Mouse (Mus musculus) heart, postnatal 0 days (tissue): ENCODE measurements around the gene Prkg1. TPM values are rescaled to one million over a fixed set of nuclear protein-coding genes. Genes with fewer than 3 reads are reported as not detected.

Experiments
- ATAC-seq: fragments of 200-750 bp; cut with Nextera tagmentation; 2 replicates; pipeline ENCODE4 v1.8.0; 2017; ENCODE audit warnings: low read depth, moderate number of reproducible peaks, moderate library complexity; ENCODE audit not compliant: insufficient read depth
- DNase-seq: peaks from one replicate; pipeline ENCODE4 v3.0.0-alpha.2; 2016; ENCODE audit warnings: low spot score
- H3K27ac ChIP-seq: fragments of 300-500 bp; sonication (generic); 2 replicates; pipeline ENCODE4 v1.5.1; 2014; ENCODE audit warnings: low read depth, mild to moderate bottlenecking
- H3K27me3 ChIP-seq: fragments of 300-500 bp; sonication (generic); 2 replicates; pipeline ENCODE4 v1.6.1; 2014; ENCODE audit warnings: low read length, mixed read lengths; ENCODE audit not compliant: control insufficient read depth, insufficient read depth
- H3K36me3 ChIP-seq: fragments of 300-500 bp; sonication (generic); replicated peaks from 2 replicates; pipeline ENCODE4 v1.6.1; 2014; ENCODE audit warnings: low read length, mixed read lengths; ENCODE audit not compliant: control insufficient read depth, insufficient read depth
- H3K4me1 ChIP-seq: fragments of 300-500 bp; sonication (generic); 2 replicates; pipeline ENCODE4 v1.6.1; 2014; ENCODE audit warnings: antibody characterized with exemption; ENCODE audit not compliant: control insufficient read depth, insufficient read depth
- H3K4me2 ChIP-seq: fragments of 300-500 bp; sonication (generic); 2 replicates; pipeline ENCODE4 v1.6.1; 2014; ENCODE audit warnings: low read depth, mild to moderate bottlenecking, low read length, moderate library complexity
- H3K4me3 ChIP-seq: fragments of 300-500 bp; sonication (generic); 2 replicates; pipeline ENCODE4 v1.5.1; 2014; ENCODE audit warnings: low read depth, low read length
- H3K9ac ChIP-seq: fragments of 300-500 bp; sonication (generic); replicated peaks from 2 replicates; pipeline ENCODE4 v1.6.1; 2014; ENCODE audit warnings: low read depth, low read length, mixed read lengths
- H3K9me3 ChIP-seq: fragments of 300-500 bp; sonication (generic); replicated peaks from 2 replicates; pipeline ENCODE4 v1.6.1; 2016; ENCODE audit warnings: low read length; ENCODE audit not compliant: control insufficient read depth
- CTCF ChIP-seq: IDR thresholded peaks from 2 replicates; pipeline ENCODE4 v1.5.1; 2016; ENCODE audit warnings: antibody characterized with exemption, control low read depth, low read depth
- EP300 ChIP-seq: IDR thresholded peaks from 2 replicates; pipeline ENCODE4 v1.6.1; 2016; ENCODE audit warnings: antibody characterized with exemption, low read depth
- WGBS: fragments of 180-500 bp; shearing (Covaris S2); extraction: QIAGEN DNeasy Blood & Tissue Kit; methylation state at CpG from one replicate; pipeline ENCODE4 v1.1.7; 2014; 5-methylcytosine and 5-hydroxymethylcytosine counted together
- polyA plus RNA-seq: library from polyadenylated mRNA; unstranded; fragments of >200 nt; fragmentation: Nextera tagmentation; extraction: Ambion mirVana; gene quantifications from 2 replicates; pipeline ENCODE4 v1.2.1, GENCODE M21; 2015
- total RNA-seq: library from RNA; depleted of rRNA; stranded (reverse); fragments of >200 nt; gene quantifications from 2 replicates; pipeline ENCODE4 v1.2.3, GENCODE M21; 2014; ENCODE audit warnings: low replicate concordance

The Prkg1 gene
- total and polyA plus RNA-seq, 2 experiments from 2014 or later: 4.5 to 14.6 TPM

DNA sequence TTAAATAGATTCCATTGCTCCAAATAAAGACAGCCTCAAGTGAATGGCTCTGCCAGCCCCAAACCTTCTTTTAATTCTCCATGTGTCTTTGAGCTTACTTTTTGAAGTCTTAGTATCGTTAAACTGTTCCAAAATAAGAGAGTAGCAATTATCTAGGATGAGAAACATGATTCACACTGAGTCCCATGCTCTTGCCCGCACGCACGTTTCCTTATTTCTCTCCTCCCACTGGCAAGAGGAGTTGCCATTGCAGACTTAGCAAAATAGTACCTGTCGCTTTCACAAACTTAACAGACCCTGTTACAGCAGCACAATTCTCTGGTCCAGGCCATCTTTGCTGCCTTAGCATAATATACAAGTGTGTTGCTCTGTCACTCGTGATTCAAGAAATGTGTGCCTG lies 110.8 kb downstream of the Prkg1 start:
- Histone ChIP-seq H3K4me1 (no peaks in the 10 kb centered on the region), H3K27ac (no peak overlapping the region), H3K36me3 (no peaks in the 10 kb centered on the region), H3K9me3 (no peaks in the 10 kb centered on the region), H3K4me2 (no peak overlapping the region), H3K27me3 (no peaks in the 10 kb centered on the region), H3K4me3 (no peak overlapping the region), H3K9ac (no peak overlapping the region)
- no peak for ATAC-seq
- DNase-seq: no peak
- WGBS: 83% methylated on average over 6 of the region's 6 CpGs
- TF ChIP-seq CTCF (no peak), EP300 (no peak)

DNA sequence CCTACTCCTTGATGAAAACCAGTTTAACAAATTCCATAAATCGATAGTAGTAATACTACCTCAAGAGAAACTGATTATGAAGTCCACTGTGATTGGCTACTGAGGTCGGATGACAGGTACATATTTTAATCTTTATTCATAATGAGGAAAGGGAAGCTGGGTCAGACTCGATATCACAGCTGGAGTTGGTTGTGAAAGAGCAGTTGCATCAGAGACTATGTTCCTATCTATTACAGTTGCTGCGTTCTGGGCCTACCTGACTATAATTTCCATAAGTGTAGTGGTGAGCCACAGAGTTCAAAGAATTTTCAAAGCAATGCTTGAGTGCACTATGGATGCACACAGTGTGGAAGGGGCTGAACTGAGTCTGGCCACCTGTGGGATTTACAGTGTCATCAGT lies 114.4 kb downstream of the Prkg1 start:
- H3K27me3 ChIP-seq: no peaks in the 10 kb centered on the region

DNA sequence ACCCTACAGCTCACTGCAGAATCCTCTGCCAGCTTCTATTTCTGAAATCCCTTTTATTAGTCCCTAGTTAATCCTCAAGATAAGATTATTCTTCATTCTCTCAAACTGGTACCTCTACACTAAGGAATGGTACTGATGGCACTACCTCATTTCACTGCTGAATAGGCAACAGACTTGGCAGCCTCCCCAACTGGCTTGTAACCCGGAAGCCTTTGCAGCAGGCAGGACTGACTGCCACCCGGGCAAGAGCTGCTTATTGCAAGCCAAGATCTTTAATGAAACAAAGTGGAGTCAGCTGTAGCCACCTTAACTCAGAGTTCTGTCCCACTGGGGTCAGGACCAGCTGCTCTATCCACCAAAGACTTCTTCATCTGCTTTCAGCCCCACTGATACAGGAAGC lies 117.3 kb downstream of the Prkg1 start:
- Histone ChIP-seq H3K9me3 (no peaks in the 10 kb centered on the region), H3K4me1 (peaks cover 4% of the 10 kb centered on the region; the same call in 1 of the 2 replicates), H3K4me2 (no peak overlapping the region), H3K36me3 (no peaks in the 10 kb centered on the region), H3K4me3 (no peak overlapping the region), H3K9ac (no peak overlapping the region), H3K27me3 (no peaks in the 10 kb centered on the region), H3K27ac (no peak overlapping the region)
- 24% methylated on average over 2 of the region's 2 CpGs for WGBS
- DNase-seq (no peak), ATAC-seq (no peak)
- TF ChIP-seq CTCF: no peak
- TF ChIP-seq EP300: no peak

More for the DNA sequence above, 114.4 kb downstream of the Prkg1 start:
- Histone ChIP-seq H3K36me3 (no peaks in the 10 kb centered on the region), H3K9me3 (no peaks in the 10 kb centered on the region), H3K4me2 (no peak overlapping the region), H3K4me3 (no peak overlapping the region), H3K4me1 (peaks cover 4% of the 10 kb centered on the region; the same call in 1 of the 2 replicates), H3K27ac (no peak overlapping the region), H3K9ac (no peak overlapping the region)
- ATAC-seq (no peak), DNase-seq (no peak)
- TF ChIP-seq EP300: no peak
- TF ChIP-seq CTCF: no peak
- WGBS: 86% methylated on average over 4 of the region's 4 CpGs

DNA sequence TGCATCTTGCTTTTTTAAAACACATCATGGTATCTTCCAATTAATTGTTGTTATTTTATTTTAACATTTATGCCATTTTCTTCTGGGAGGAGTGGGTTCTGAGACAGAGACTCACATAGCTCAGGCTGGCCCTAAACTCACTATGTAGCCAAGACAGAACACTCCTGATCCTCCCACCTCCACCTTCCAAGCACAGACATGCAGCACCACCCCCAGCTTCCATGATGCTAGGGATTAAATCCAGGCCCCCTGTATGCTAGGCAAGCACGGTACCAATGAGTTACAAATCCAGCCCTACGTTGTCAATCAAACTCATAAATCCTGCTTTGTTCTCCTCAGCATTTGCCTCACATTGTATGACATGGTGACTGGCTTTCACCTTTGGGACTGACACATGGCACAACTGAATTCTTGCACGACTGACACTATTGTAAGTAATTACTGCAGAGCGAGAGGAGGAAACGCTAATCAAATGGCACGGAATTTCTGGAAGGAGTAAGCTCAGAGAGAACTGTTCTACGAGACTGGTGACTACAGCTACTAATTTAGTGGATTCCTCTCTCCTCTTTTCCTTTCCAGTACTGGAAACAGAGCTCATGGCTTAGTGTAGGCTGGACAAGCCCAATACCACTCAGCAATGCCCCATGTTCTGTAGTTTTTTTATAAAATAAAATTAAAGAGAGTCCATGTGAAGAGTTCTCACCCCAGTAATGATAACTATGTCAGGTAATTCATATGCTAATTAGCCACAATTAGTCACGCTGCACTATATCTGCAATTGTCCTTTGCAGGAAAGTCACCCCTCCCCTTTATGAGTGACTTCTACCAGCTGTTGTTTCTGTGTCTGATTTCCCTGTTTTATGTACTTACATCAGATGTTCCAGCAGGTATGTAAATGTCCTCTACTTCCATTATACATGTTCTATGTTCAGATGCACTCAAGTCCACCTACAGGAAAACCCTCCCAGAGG lies 133.6 kb downstream of the Prkg1 start:
- Histone ChIP-seq H3K4me2 (no peak overlapping the region), H3K4me3 (no peak overlapping the region), H3K9me3 (no peaks in the 10 kb centered on the region), H3K4me1 (no peaks in the 10 kb centered on the region), H3K27ac (no peak overlapping the region), H3K36me3 (no peaks in the 10 kb centered on the region), H3K27me3 (no peaks in the 10 kb centered on the region), H3K9ac (no peak overlapping the region)
- WGBS: 78% methylated on average over 8 of the region's 8 CpGs
- ATAC-seq (no peak), DNase-seq (no peak)
- TF ChIP-seq CTCF (no peak), EP300 (no peak)

DNA sequence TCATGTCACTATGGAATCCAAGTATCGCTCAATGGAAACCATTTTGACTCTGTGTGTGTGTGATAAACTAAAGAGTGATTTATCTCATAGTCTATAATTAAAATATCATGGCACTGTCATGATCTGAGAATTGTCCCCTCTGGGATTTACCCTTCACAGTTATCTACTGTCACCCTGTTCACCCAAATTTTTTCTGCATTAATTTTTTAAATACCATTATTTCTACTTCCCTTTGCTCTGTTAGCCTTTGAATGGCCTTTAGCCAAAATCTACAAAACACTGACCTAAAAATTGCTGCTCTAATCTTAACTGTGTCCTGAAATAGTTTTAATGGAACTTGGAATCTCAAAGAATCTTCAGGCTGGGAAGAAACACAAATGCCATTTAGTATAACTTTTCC lies 143.1 kb downstream of the Prkg1 start:
- no peak overlapping the region for H3K4me2 ChIP-seq
- H3K4me3 ChIP-seq: no peak overlapping the region
- H3K9ac ChIP-seq: no peak overlapping the region
- no peaks in the 10 kb centered on the region for H3K36me3 ChIP-seq
- H3K9me3 ChIP-seq: no peaks in the 10 kb centered on the region
- DNase-seq: no peak
- TF ChIP-seq EP300: no peak
- TF ChIP-seq CTCF: no peak
- peaks cover 6% of the 10 kb centered on the region for H3K4me1 ChIP-seq
- no peak overlapping the region for H3K27ac ChIP-seq
- 93% methylated on average over 1 of the region's 1 CpGs for WGBS
- no peaks in the 10 kb centered on the region for H3K27me3 ChIP-seq
- no peak for ATAC-seq

DNA sequence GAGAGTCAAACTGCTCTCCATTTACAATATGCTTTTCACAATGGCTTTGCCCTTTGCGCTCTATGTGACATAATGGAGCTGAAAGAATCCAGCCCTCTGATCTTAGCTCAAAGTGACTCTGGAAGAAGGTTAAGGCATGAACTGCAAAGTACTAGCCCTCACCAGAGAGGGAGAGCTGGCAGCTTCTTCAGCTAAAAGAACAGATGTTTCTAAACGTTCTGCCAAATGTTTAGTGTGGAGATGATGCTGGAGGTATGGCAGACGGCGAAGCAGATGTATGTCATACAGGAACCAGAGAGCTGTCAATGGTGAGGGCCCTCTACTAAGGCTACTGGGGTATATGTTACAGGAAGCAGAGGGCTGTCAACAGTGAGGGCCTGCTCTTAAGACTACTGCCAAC lies 148.0 kb downstream of the Prkg1 start:
- Histone ChIP-seq H3K36me3 (no peaks in the 10 kb centered on the region), H3K27me3 (no peaks in the 10 kb centered on the region), H3K9me3 (no peaks in the 10 kb centered on the region), H3K4me2 (no peak overlapping the region), H3K9ac (no peak overlapping the region), H3K4me1 (peaks cover 3% of the 10 kb centered on the region), H3K27ac (no peak overlapping the region), H3K4me3 (no peak overlapping the region)
- no peak for DNase-seq
- ATAC-seq: no peak
- 66% methylated on average over 4 of the region's 4 CpGs for WGBS
- no peak for TF ChIP-seq EP300
